Mouse (Mus musculus) heart, embryonic 14.5 days (tissue): ENCODE results near the gene Kcnn3. TPM values are rescaled to one million over a fixed set of nuclear protein-coding genes. Genes with fewer than 3 reads are reported as not detected.

Source experiments
- ATAC-seq: fragments of 200-750 bp; cut with Nextera tagmentation; 2 replicates; pipeline ENCODE4 v1.8.0; 2017; ENCODE audit warnings: low read depth, moderate TSS enrichment; ENCODE audit not compliant: insufficient number of reproducible peaks, insufficient read depth, low FRiP score
- H3K27ac ChIP-seq, 2 experiments: fragments of 200-500 bp in 1 of 2; fragments of 300-500 bp in 1 of 2; sonication (generic) in 1 of 2; replicated peaks in 1 of 2; 2 replicates each; pipeline ENCODE4 v1.5.1; 2012 to 2014; ENCODE audit warnings: low read depth in 2 of 2, low read length in 2 of 2, control low read depth in 1 of 2, mild to moderate bottlenecking in 1 of 2, mixed read lengths in 1 of 2; ENCODE audit not compliant: control insufficient read depth in 1 of 2, insufficient read depth in 1 of 2
- H3K27me3 ChIP-seq: fragments of 300-500 bp; sonication (generic); 2 replicates; pipeline ENCODE4 v1.6.1; 2014; ENCODE audit warnings: mild to moderate bottlenecking, low read length, control low read depth; ENCODE audit not compliant: control insufficient read depth, insufficient read depth
- H3K36me3 ChIP-seq: fragments of 300-500 bp; sonication (generic); 2 replicates; pipeline ENCODE4 v1.6.1; 2014; ENCODE audit warnings: mild to moderate bottlenecking, control low read depth, low read length, mixed read lengths; ENCODE audit not compliant: control insufficient read depth, insufficient read depth
- H3K4me1 ChIP-seq, 2 experiments: fragments of 200-500 bp in 1 of 2; fragments of 300-500 bp in 1 of 2; sonication (generic) in 1 of 2; 2 replicates each; pipeline ENCODE4 v1.6.1; 2012 to 2014; ENCODE audit warnings: low read length in 2 of 2, control low read depth in 1 of 2, mixed read lengths in 1 of 2; ENCODE audit not compliant: control insufficient read depth in 2 of 2, insufficient read depth in 2 of 2
- H3K4me2 ChIP-seq: fragments of 300-500 bp; sonication (generic); 2 replicates; pipeline ENCODE4 v1.6.1; 2014; ENCODE audit warnings: mild to moderate bottlenecking, low read length
- H3K4me3 ChIP-seq, 2 experiments: fragments of 200-500 bp in 1 of 2; fragments of 300-500 bp in 1 of 2; sonication (generic) in 1 of 2; 2 replicates each; pipeline ENCODE4 v1.5.1; 2012 to 2014; ENCODE audit warnings: low read length in 2 of 2, mild to moderate bottlenecking in 2 of 2, control low read depth in 1 of 2, low read depth in 1 of 2, moderate library complexity in 1 of 2; ENCODE audit not compliant: control insufficient read depth in 1 of 2, insufficient read depth in 1 of 2
- H3K9ac ChIP-seq: fragments of 300-500 bp; sonication (generic); 2 replicates; pipeline ENCODE4 v1.6.1; 2014; ENCODE audit warnings: mild to moderate bottlenecking, low read length
- H3K9me3 ChIP-seq: fragments of 300-500 bp; sonication (generic); 2 replicates; pipeline ENCODE4 v1.6.1; 2016; ENCODE audit warnings: low read length, control low read depth; ENCODE audit not compliant: control insufficient read depth
- WGBS: fragments of 180-500 bp; shearing (Covaris S2); extraction: QIAGEN DNeasy Blood & Tissue Kit; methylation state at CpG from one replicate; pipeline ENCODE4 v1.1.7; 2014; 5-methylcytosine and 5-hydroxymethylcytosine counted together
- polyA plus RNA-seq: library from polyadenylated mRNA; unstranded; fragments of >200 nt; fragmentation: Nextera tagmentation; extraction: Ambion mirVana; gene quantifications from 2 replicates; pipeline ENCODE4 v1.2.1, GENCODE M21; 2014

The Kcnn3 gene
- polyA plus RNA-seq, 1 experiment from 2014 or later, result 3.1 TPM

DNA sequence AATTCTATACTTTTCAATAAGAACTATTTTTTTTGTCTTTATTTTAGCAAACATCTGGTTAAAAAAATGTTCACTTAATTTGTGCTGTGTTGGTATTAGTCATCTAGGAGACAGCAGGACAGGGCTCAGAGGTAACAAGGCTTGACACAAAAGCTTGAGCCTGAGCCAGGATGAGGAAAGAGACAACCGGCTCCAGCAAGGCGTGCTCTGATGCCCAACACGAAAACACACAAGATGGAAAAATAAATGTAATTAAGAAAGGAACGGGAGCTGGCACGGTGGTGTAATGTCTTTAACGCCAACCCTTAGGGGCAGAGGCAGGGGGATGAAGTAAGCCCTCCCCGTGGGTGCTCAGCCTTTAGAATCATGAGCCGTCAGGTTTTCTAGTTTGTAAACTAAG, 33.9 kb upstream of the Kcnn3 start:
- 89% methylated on average over 8 of the region's 8 CpGs for WGBS
- no peaks in the 10 kb centered on the region for H3K9me3 ChIP-seq
- no peak overlapping the region for H3K4me2 ChIP-seq
- no peaks in the 10 kb centered on the region for H3K36me3 ChIP-seq
- H3K9ac ChIP-seq, result no peak overlapping the region
- H3K27ac ChIP-seq, result no peak overlapping the region
- ATAC-seq, result no peak
- 0 out of 2 replicates have a peak, but pooled peaks cover 6% of the 10 kb centered on the region for H3K27me3 ChIP-seq
- no peak overlapping the region for H3K4me3 ChIP-seq
- peaks cover 9 to 12% of the 10 kb centered on the region in 2 experiments; a peak in 1 of 4 replicates for H3K4me1 ChIP-seq

DNA sequence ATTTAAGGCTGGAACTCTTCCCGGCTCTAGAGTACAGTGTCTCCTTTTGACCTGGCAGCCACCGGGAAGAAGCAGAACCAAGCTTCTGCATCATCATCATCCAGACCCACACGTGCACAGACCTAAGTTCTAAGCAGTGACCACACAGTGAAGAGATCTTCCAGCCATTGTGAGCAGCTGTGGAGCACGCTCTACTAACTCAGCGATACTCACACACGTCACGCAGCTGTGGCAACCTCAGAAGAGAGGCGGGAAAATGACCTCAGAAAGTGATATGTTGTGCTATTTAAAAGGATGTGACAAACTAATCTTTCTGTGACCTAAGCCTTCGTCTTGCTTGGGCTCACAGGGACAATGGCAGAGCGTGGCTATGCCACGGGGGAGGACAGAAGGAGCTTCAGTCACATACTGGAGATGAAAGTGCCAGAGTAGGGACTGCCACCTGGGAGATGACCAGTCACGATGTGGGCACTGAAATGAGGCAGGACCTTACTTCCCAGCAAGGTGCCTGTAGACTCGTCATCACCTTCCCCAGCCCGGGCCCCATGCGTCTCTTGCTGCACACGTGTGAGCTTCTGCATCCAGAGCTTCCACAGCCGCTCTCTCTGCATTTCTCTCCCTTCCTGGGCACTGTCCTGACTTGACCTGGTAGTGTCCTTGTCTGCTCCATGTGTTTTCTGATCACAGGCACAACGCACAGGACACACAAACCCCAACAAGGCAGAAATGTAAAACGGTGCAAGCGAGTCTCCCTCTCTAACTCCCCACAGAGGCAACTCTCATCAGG, 32.9 kb upstream of the Kcnn3 start:
- H3K27me3 ChIP-seq, result 0 out of 2 replicates have a peak, but pooled peaks cover 6% of the 10 kb centered on the region
- ATAC-seq, result no peak; the same call in 1 of the 2 replicates
- H3K9me3 ChIP-seq, result no peaks in the 10 kb centered on the region
- no peaks in the 10 kb centered on the region for H3K36me3 ChIP-seq
- WGBS, result 50% methylated on average over 20 of the region's 20 CpGs
- H3K4me3 ChIP-seq, result no peak overlapping the region
- H3K27ac ChIP-seq, result no peak overlapping the region
- no peak overlapping the region for H3K9ac ChIP-seq
- peaks cover 9 to 12% of the 10 kb centered on the region in 2 experiments; a peak in 1 of 4 replicates for H3K4me1 ChIP-seq
- no peak overlapping the region for H3K4me2 ChIP-seq

- ATAC-seq, result no peak
- H3K9me3 ChIP-seq, result 0 out of 2 replicates have a peak, but pooled peaks cover 3% of the 10 kb centered on the region
- H3K27me3 ChIP-seq, result 0 out of 2 replicates have a peak, but pooled peaks cover 6% of the 10 kb centered on the region
- H3K4me3 ChIP-seq, result no peak overlapping the region
- H3K4me1 ChIP-seq, result peaks cover 8 to 12% of the 10 kb centered on the region in 2 experiments; a peak in 1 of 4 replicates
- H3K4me2 ChIP-seq, result no peak overlapping the region
- H3K27ac ChIP-seq, result no peak overlapping the region
- no peaks in the 10 kb centered on the region for H3K36me3 ChIP-seq
- H3K9ac ChIP-seq, result no peak overlapping the region
- 85% methylated on average over 3 of the region's 3 CpGs for WGBS
Measured at GRCm38 (mm10) chr3:89490790-89491189, 29.2 kb upstream of the Kcnn3 start.

GRCm38 (mm10) chr3:89491559-89491958, 28.4 kb upstream of the Kcnn3 start:
- ATAC-seq, result no peak
- no peaks in the 10 kb centered on the region for H3K36me3 ChIP-seq
- H3K4me3 ChIP-seq, result no peak overlapping the region
- H3K27me3 ChIP-seq, result 0 out of 2 replicates have a peak, but pooled peaks cover 6% of the 10 kb centered on the region
- H3K27ac ChIP-seq, result no peak overlapping the region
- no peak overlapping the region for H3K4me2 ChIP-seq
- H3K9me3 ChIP-seq, result 0 out of 2 replicates have a peak, but pooled peaks cover 3% of the 10 kb centered on the region
- peaks cover 8 to 12% of the 10 kb centered on the region in 2 experiments; a peak in 1 of 4 replicates for H3K4me1 ChIP-seq
- WGBS, result 73% methylated on average over 5 of the region's 5 CpGs
- H3K9ac ChIP-seq, result no peak overlapping the region

GRCm38 (mm10) chr3:89492701-89493151, 27.2 kb upstream of the Kcnn3 start:
- Histone ChIP-seq H3K4me2 (no peak overlapping the region), H3K36me3 (no peaks in the 10 kb centered on the region), H3K27me3 (0 out of 2 replicates have a peak, but pooled peaks cover 6% of the 10 kb centered on the region), H3K4me1 (peaks cover 2 to 6% of the 10 kb centered on the region in 2 experiments; a peak in 1 of 4 replicates), H3K4me3 (no peak overlapping the region), H3K9me3 (0 out of 2 replicates have a peak, but pooled peaks cover 3% of the 10 kb centered on the region), H3K9ac (no peak overlapping the region), H3K27ac (no peak overlapping the region)
- 51% methylated on average over 8 of the region's 8 CpGs for WGBS
- ATAC-seq, result no peak

- 79% methylated on average over 5 of the region's 5 CpGs for WGBS
- H3K4me3 ChIP-seq, result no peak overlapping the region
- no peaks in the 10 kb centered on the region for H3K4me1 ChIP-seq
- 0 out of 2 replicates have a peak, but pooled peaks cover 3% of the 10 kb centered on the region for H3K27me3 ChIP-seq
- H3K36me3 ChIP-seq, result no peaks in the 10 kb centered on the region
- 0 out of 2 replicates have a peak, but pooled peaks cover 3% of the 10 kb centered on the region for H3K9me3 ChIP-seq
- ATAC-seq, result no peak
- no peak overlapping the region for H3K9ac ChIP-seq
- H3K27ac ChIP-seq, result no peak overlapping the region
- H3K4me2 ChIP-seq, result no peak overlapping the region
Measured at GRCm38 (mm10) chr3:89494630-89495029, 25.3 kb upstream of the Kcnn3 start.

DNA sequence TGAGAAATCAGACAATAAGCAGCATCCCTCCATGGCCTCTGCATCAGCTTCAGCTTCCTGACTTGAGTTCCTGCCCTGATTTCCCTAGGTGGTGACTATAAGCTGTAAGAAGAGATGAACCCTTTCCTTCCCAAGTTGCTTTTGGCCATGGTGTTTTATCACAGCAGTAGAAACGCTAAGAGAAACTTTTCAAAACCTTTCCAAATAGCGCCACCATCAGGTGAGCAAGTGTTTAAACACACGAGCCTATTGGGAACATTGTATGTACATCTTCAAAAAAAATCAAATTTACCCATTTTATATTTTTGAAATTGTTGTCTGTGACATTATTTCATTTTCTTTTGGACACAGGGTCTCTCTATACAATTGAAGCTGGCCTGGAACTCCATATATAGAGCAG, 23.6 kb upstream of the Kcnn3 start:
- Histone ChIP-seq H3K36me3 (no peaks in the 10 kb centered on the region), H3K27ac (no peak overlapping the region), H3K9ac (no peak overlapping the region), H3K4me2 (no peak overlapping the region), H3K27me3 (no peaks in the 10 kb centered on the region), H3K4me1 (no peaks in the 10 kb centered on the region), H3K9me3 (0 out of 2 replicates have a peak, but pooled peaks cover 3% of the 10 kb centered on the region), H3K4me3 (no peak overlapping the region)
- no peak for ATAC-seq
- WGBS, result 56% methylated on average over 3 of the region's 3 CpGs
